Mouse (Mus musculus) right cerebral cortex, postnatal 36 days (tissue): ENCODE data around the gene Gpr12.
"Not testable (repeated sequence)": the region's sequence is repeated elsewhere in the genome, so short reads cannot be mapped to it uniquely, and the experiment has no call there.

Source experiments
- DNase-seq, 2 experiments: peaks; one replicate each; pipeline ENCODE4 v3.0.0; 2022; ENCODE audit warnings: low spot score in 2 of 2, mixed read lengths in 1 of 2

Gene Gpr12

GRCm38 (mm10) chr5:146586357-146587070 is 1.5 kb upstream of the Gpr12 start:
- no peak for DNase-seq

- DNase-seq, result no peak
Measured at GRCm38 (mm10) chr5:146585307-146585651, 240 bp upstream of the Gpr12 start.

DNA sequence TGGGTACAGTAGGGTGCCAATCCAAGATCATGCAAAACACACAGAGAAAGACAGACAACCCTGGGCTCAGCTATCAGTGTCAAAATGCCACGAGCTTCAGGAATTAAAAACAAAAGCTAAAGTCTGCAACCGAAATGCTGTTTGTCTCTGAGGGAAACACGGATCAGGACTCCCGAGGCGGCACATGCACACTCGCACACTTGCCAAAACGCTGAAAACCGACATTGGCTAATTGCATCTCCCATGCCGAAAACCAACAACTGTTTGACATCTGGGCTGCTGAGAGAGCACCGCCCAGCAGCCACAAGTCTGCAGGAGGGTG is 922 bp downstream of the Gpr12 start:
- no peak for DNase-seq

DNA sequence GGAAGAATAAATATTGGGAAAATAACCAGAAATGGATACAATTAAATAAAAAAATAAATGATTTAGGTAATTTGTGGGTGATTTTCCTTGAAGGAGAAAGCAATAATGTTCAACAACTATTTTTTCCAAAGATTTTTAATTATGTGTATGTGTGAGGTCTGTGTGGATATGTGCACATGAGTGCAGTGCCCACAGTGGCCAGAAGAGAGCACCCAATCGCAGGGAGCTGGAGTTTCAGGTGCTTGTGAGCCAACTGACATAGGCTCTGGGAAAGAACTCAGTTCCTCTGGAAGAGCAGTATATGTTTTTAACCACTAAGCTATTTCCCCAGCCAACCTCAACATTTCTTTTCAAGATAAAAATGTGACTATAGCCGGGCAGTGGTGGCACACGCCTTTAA is 8.4 kb downstream of the Gpr12 start:
- no peak for DNase-seq

- DNase-seq, result not testable (repeated sequence)
Measured at GRCm38 (mm10) chr5:146572735-146573042, 12.3 kb downstream of the Gpr12 start.

- peak; percentile 34 to 55 for DNase-seq
Measured at GRCm38 (mm10) chr5:146571830-146572734, 13.0 kb downstream of the Gpr12 start.

- DNase-seq, result not testable (repeated sequence)
Measured at GRCm38 (mm10) chr5:146570179-146570578, 14.9 kb downstream of the Gpr12 start.

GRCm38 (mm10) chr5:146567054-146567453 is 18.0 kb downstream of the Gpr12 start:
- DNase-seq, result no peak

DNA sequence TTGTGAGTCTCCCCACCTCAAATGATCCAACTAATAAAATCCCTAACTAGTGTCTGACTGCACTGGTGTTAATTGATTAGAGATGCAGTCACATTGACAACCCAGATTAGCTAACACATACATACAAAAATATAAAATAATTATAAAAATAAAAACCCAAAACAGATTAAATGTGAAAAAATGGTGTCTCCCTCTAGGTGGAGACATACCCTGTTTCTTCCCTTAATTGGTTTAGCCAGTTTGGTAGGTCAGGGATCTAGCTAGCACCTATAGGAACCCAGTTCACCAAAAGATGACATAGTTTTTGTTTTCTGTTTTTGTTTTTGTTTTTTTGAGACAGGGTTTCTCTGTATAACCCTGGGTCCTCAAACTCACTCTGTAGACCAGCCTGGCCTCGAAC is 20.8 kb downstream of the Gpr12 start:
- DNase-seq, result no peak

DNA sequence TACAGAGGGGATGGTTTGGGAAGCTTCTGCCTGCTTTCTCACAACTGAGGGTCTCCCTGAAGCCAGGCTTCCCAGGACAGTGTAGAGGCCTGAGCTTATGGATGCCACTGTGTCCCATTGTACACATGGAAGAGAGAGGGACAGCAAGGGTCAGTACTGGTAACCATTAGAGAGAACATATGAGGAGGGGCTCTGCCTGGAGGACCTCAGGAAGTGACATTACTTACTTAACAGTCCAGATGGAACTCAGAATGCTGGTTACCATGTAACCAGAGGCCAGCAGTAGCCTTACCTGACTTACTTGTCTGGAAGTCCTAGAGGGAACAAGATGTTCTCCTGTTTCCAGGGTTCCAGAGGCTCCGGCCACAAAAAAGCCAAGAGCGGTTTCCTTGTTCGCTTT is 29.2 kb downstream of the Gpr12 start, which contains the start of gene Gm3415:
Gene Gm3415 (plus strand): TSS at position 301 of the 400 bp plus-strand sequence.
- DNase-seq, result not testable (repeated sequence)

DNA sequence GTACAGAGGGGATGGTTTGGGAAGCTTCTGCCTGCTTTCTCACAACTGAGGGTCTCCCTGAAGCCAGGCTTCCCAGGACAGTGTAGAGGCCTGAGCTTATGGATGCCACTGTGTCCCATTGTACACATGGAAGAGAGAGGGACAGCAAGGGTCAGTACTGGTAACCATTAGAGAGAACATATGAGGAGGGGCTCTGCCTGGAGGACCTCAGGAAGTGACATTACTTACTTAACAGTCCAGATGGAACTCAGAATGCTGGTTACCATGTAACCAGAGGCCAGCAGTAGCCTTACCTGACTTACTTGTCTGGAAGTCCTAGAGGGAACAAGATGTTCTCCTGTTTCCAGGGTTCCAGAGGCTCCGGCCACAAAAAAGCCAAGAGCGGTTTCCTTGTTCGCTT is 47.7 kb downstream of the Gpr12 start, which contains the start of gene Gm3409:
Gene Gm3409 (plus strand): TSS at position 301 of the 400 bp plus-strand sequence.
- not testable (repeated sequence) for DNase-seq
